Mouse (Mus musculus) testis, adult 2 months (tissue): ENCODE measurements at regions not wholly inside any gene's neighbourhood (a gene's known extent, or its start where the extent isn't known, plus 50 kb on each side); places are given as distances from the start of the nearest gene placed in this dataset.

Experiments used
- CTCF ChIP-seq: fragments of 200-500 bp; IDR thresholded peaks from 2 replicates; pipeline ENCODE4 v1.5.1; 2012; ENCODE audit warnings: low read depth, mild to moderate bottlenecking, inconsistent platforms, low read length, moderate library complexity; ENCODE audit not compliant: control insufficient read depth, insufficient read depth, insufficient replicate concordance
- POLR2A ChIP-seq: fragments of 200-500 bp; IDR thresholded peaks from 2 replicates; pipeline ENCODE4 v1.6.1; 2012; ENCODE audit warnings: low read depth, mild to moderate bottlenecking, inconsistent platforms, low read length, moderate library complexity; ENCODE audit not compliant: control insufficient read depth

- TF ChIP-seq CTCF (no peak), POLR2A (no peak)
Measured at GRCm38 (mm10) chr9:14090454-14090853, 184.4 kb upstream of the Sesn3 start.
